Mouse (Mus musculus): Measurements from ENCODE around the gene Gins1. TPM values are rescaled to one million over a fixed set of nuclear protein-coding genes. Genes with fewer than 3 reads are reported as not detected.
"Not testable (repeated sequence)": the region's sequence is repeated elsewhere in the genome, so short reads cannot be mapped to it uniquely, and the experiment has no call there.

Gene Gins1
- polyA plus RNA-seq, 1 experiment = 1.9 TPM

DNA sequence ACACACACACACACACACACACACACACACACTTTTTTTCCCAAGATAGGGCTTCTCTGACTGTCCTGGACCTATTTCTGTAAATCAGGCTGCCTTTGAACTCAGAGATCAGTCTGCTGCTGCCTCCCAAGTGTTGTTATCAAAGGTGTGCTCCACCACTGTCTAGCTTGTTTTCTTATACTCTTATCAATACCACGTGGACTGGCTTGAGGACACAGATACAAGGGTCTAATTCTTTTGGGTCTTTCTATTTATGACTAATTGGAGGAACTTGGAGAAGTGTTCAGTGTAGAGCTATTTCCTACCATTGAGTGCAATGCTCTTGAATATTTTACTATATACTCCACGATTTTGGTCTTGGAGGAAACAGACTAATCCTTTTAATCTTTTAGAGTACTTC is 17.8 kb upstream of the Gins1 start:
- Histone ChIP-seq H3K27ac (ENCODE audit: insufficient read depth, low read length) (no peak overlapping the region), H3K27me3 (ENCODE audit: control insufficient read depth, insufficient read depth, low read length) (no peaks in the 10 kb centered on the region), H3K36me3 (ENCODE audit: control insufficient read depth, insufficient read depth, low read length) (no peaks in the 10 kb centered on the region), H3K4me1 (ENCODE audit: control insufficient read depth, insufficient read depth, insufficient read length) (no peaks in the 10 kb centered on the region; the same call in 1 of the 2 replicates), H3K4me3 (ENCODE audit: extremely low read depth, insufficient read depth, insufficient read length) (no peak overlapping the region)
- no peak for DNase-seq (ENCODE audit: low read depth in 1 of 2, low spot score in 2 of 2)
- 79% methylated on average over 2 of the region's 2 CpGs for WGBS
- TF ChIP-seq POLR2A (IDR thresholded peaks at IDR 0.05; ENCODE audit: low read depth, low read length) (no peak), CTCF (IDR thresholded peaks at IDR 0.05; ENCODE audit: extremely low read depth, insufficient read depth, insufficient read length, insufficient replicate concordance) (no peak)

DNA sequence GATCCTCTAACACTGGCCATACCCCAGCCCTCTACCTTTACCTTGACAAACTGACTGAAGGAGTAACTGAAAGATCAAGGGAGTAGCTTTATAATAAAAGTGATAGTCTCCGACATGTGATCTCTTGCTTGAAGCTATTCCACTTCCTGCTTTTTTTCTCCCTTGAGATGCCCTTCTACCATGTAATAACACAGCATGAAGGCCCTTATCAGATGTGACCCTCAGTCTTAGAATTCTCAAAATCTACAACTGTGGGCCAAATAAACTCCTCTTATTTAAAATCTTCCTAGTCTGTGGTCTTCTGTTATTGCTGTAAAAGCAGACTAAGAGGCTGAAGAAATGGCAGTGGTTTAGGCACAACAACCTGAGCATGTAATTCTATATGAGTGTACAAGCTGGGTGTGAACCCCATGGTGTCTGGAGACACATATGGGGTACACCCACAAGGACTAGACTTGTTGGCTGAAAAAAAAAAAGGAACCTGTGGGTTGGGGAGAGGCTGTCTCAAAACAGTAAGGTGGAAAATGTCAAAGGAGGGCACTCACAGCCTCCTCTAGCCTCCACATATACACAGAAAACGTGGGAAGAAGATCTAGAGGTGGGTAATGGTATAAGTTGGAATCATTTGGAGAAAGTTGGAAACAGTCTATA is 10.5 kb upstream of the Gins1 start:
- no peak overlapping the region; the same call in 1 of the 2 replicates for H3K27ac ChIP-seq (ENCODE audit: insufficient read depth, low read length)
- WGBS = 65% methylated on average over 2 of the region's 2 CpGs
- peaks cover 12% of the 10 kb centered on the region for H3K4me1 ChIP-seq (ENCODE audit: control insufficient read depth, insufficient read depth, insufficient read length)
- DNase-seq (ENCODE audit: low read depth in 1 of 2, low spot score in 2 of 2) = no peak
- TF ChIP-seq POLR2A (IDR thresholded peaks at IDR 0.05; ENCODE audit: low read depth, low read length) (no peak), CTCF (IDR thresholded peaks at IDR 0.05; ENCODE audit: extremely low read depth, insufficient read depth, insufficient read length, insufficient replicate concordance) (no peak)
- H3K4me3 ChIP-seq (ENCODE audit: extremely low read depth, insufficient read depth, insufficient read length) = no peak overlapping the region
- no peaks in the 10 kb centered on the region for H3K27me3 ChIP-seq (ENCODE audit: control insufficient read depth, insufficient read depth, low read length)
- no peaks in the 10 kb centered on the region for H3K36me3 ChIP-seq (ENCODE audit: control insufficient read depth, insufficient read depth, low read length)

DNA sequence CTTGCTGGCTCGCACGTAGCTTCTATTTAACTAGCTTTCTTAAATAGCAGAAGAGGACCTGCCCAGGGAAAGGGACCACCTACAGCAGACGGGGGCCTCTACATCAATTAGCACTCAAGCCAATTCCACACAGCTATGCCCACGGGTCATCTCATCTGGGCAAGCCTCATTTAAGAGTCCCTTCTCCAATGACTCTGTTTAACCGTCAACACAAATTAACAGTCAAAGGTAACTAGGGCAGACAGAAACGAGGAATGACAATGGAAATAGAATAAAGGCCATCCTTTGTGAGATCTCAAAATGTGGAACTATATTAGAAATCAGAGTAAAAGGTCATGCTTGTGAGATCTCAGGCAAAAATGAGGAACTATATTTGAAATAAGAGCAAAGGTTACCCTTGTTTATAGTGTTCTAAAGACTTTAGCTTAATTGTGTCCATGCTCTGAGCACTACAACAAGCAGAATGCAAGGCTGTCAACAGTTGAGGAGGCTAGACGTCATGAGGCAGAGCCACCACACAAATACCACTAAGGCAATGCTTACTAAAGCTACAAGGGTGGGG is 9.4 kb upstream of the Gins1 start:
- no peak for TF ChIP-seq CTCF (IDR thresholded peaks at IDR 0.05; ENCODE audit: extremely low read depth, insufficient read depth, insufficient read length, insufficient replicate concordance)
- TF ChIP-seq POLR2A (IDR thresholded peaks at IDR 0.05; ENCODE audit: low read depth, low read length) = no peak
- 0 out of 2 replicates have a peak, but pooled peaks cover 1% of the 10 kb centered on the region for H3K36me3 ChIP-seq (ENCODE audit: control insufficient read depth, insufficient read depth, low read length)
- H3K4me3 ChIP-seq (ENCODE audit: extremely low read depth, insufficient read depth, insufficient read length) = no peak overlapping the region
- 81% methylated on average over 7 of the region's 7 CpGs for WGBS
- H3K4me1 ChIP-seq (ENCODE audit: control insufficient read depth, insufficient read depth, insufficient read length) = peaks cover 12% of the 10 kb centered on the region
- DNase-seq (ENCODE audit: low read depth in 1 of 2, low spot score in 2 of 2) = no peak
- no peaks in the 10 kb centered on the region for H3K27me3 ChIP-seq (ENCODE audit: control insufficient read depth, insufficient read depth, low read length)
- peak overlapping the region; percentile 58 for H3K27ac ChIP-seq (ENCODE audit: insufficient read depth, low read length)

DNA sequence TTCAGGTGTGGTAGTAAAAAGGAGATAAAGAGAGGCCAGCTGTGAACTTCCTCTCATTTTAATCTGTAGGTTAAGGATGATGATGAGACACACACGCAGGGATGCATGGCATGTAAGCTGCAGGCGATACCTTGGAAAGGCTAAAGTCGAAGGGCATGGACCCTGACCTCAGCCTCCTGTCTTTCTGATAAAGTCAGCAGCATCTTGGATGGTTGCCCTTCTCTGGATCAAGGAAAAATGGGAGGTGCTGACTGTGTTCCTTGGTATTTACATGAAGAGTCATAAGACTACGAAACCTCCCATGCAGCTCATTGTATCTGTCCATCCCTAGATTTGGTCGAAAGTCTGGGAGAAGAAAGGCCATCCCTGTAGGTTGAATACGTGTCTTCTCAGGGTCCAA is 4.9 kb upstream of the Gins1 start:
- TF ChIP-seq POLR2A (IDR thresholded peaks at IDR 0.05; ENCODE audit: low read depth, low read length) (no peak), CTCF (IDR thresholded peaks at IDR 0.05; ENCODE audit: extremely low read depth, insufficient read depth, insufficient read length, insufficient replicate concordance) (no peak)

DNA sequence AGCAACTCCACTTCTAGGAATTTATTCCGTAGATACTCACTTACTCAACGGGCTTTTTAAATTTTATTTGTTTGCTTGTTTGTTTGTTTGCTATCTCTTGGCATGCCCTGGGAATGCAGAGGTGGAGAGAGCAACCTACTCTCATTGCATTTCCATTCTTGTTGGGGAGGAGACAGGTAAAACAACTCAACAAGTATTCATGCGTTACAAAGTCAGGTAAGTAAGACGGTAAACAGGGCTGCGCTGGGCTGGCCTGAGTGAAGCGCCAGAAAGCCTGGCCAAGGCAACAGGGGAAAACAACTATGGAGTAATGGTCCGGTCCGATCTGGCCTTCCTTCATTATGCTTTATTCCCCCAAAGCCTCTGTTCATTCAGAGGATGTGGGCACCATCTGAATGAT is 2.9 kb upstream of the Gins1 start:
- DNase-seq (ENCODE audit: low read depth in 1 of 2, low spot score in 2 of 2) = no peak
- Histone ChIP-seq H3K27ac (ENCODE audit: insufficient read depth, low read length) (no peak overlapping the region), H3K27me3 (ENCODE audit: control insufficient read depth, insufficient read depth, low read length) (no peaks in the 10 kb centered on the region), H3K4me3 (ENCODE audit: extremely low read depth, insufficient read depth, insufficient read length) (no peak overlapping the region), H3K4me1 (ENCODE audit: control insufficient read depth, insufficient read depth, insufficient read length) (peaks cover 4% of the 10 kb centered on the region; the same call in 1 of the 2 replicates), H3K36me3 (ENCODE audit: control insufficient read depth, insufficient read depth, low read length) (0 out of 2 replicates have a peak, but pooled peaks cover 1% of the 10 kb centered on the region)
- TF ChIP-seq POLR2A (IDR thresholded peaks at IDR 0.05; ENCODE audit: low read depth, low read length) = no peak
- TF ChIP-seq CTCF (IDR thresholded peaks at IDR 0.05; ENCODE audit: extremely low read depth, insufficient read depth, insufficient read length, insufficient replicate concordance) = no peak
- WGBS = 94% methylated on average over 8 of the region's 8 CpGs

More for the DNA sequence above, 4.9 kb upstream of the Gins1 start:
- no peak for DNase-seq (ENCODE audit: low read depth in 1 of 2, low spot score in 2 of 2)
- Histone ChIP-seq H3K36me3 (ENCODE audit: control insufficient read depth, insufficient read depth, low read length) (0 out of 2 replicates have a peak, but pooled peaks cover 1% of the 10 kb centered on the region), H3K27ac (ENCODE audit: insufficient read depth, low read length) (no peak overlapping the region), H3K4me1 (ENCODE audit: control insufficient read depth, insufficient read depth, insufficient read length) (peaks cover 14% of the 10 kb centered on the region), H3K4me3 (ENCODE audit: extremely low read depth, insufficient read depth, insufficient read length) (no peak overlapping the region), H3K27me3 (ENCODE audit: control insufficient read depth, insufficient read depth, low read length) (no peaks in the 10 kb centered on the region)
- WGBS = 97% methylated on average over 6 of the region's 6 CpGs

DNA sequence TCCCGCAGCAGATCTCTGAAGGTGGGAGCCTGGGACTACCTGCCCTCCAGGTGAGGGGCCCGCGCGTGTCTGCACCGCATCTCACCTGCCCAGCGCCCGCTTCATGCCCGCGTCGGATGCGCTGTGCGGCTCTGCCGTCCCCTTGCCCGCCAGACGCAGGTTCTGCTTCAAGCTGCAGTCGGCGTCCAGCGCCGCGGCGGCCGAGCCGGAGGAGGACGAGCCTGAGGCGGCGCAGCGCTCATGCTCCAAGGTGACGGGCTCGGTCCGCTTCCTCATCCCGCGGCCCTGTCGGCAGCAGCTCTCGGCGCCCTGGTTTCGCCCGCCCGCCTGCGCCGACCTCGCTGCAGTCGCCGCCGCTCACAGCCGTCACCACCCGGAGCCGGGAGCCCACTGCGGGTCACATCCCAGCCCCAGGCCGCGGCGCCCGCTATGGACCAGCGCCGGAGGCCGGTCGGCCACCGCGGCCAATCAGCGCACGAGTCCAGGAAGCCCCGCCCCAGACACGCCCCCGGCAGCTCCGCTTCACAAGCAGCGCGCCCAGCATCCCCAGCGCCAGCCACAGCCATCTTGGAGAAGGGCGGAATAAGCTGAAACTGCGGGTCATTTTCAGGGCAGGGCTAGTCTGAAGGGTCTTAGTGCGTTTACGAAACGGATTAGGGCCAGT is 796 bp upstream of the Gins1 start, which contains the start of gene Abhd12:
Gene Abhd12 (minus strand): TSS at position 470 of the 664 bp plus-strand sequence.
- Histone ChIP-seq H3K27me3 (ENCODE audit: control insufficient read depth, insufficient read depth, low read length) (no peaks in the 10 kb centered on the region), H3K4me3 (ENCODE audit: extremely low read depth, insufficient read depth, insufficient read length) (peak within 1 kb of the TSS; percentile 79), H3K4me1 (ENCODE audit: control insufficient read depth, insufficient read depth, insufficient read length) (peaks cover 4% of the 10 kb centered on the region; the same call in 1 of the 2 replicates), H3K27ac (ENCODE audit: insufficient read depth, low read length) (peak within 1 kb of the TSS; percentile 90), H3K36me3 (ENCODE audit: control insufficient read depth, insufficient read depth, low read length) (0 out of 2 replicates have a peak, but pooled peaks cover 1% of the 10 kb centered on the region)
- 1% methylated on average over 71 of the region's 72 CpGs for WGBS
- peak; percentile 84 to 98 for DNase-seq (ENCODE audit: low read depth in 1 of 2, low spot score in 2 of 2)
- TF ChIP-seq CTCF (IDR thresholded peaks at IDR 0.05; ENCODE audit: extremely low read depth, insufficient read depth, insufficient read length, insufficient replicate concordance) (no peak), POLR2A (IDR thresholded peaks at IDR 0.05; ENCODE audit: low read depth, low read length) (peak; percentile 66)

DNA sequence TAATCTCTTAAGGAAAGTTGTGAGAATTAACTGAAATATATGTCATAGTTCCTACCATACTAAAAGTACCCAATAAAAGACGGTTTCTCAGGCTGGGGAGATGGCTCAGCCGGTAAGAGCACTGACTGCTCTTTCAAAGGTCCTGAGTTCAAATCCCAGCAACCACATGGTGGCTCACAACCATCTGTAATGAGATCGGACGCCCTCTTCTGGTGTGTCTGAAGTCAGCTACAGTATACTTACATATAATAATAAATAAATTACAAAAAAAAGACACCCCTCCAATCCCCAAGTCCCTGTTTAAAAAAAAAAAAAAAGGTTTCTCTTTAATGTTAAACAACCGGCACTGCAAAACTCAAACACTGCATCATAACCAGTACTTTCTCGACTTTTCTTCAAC is 3.7 kb downstream of the Gins1 start:
- WGBS = 41% methylated on average over 6 of the region's 6 CpGs
- not testable (repeated sequence) for H3K27ac ChIP-seq (ENCODE audit: insufficient read depth, low read length); H3K4me1 ChIP-seq (ENCODE audit: control insufficient read depth, insufficient read depth, insufficient read length); DNase-seq (ENCODE audit: low read depth in 1 of 2, low spot score in 2 of 2); H3K27me3 ChIP-seq (ENCODE audit: control insufficient read depth, insufficient read depth, low read length); H3K36me3 ChIP-seq (ENCODE audit: control insufficient read depth, insufficient read depth, low read length); H3K4me3 ChIP-seq (ENCODE audit: extremely low read depth, insufficient read depth, insufficient read length)

All from spleen, adult 2 months (tissue).